Mouse (Mus musculus) cortical plate, adult 2 months (tissue): ENCODE measurements around the gene Mvp.

Experiments
- CTCF ChIP-seq: fragments of 200-500 bp; IDR thresholded peaks from 2 replicates; pipeline ENCODE4 v1.5.1; 2011; ENCODE audit warnings: mild to moderate bottlenecking, control low read depth, low read length; ENCODE audit not compliant: insufficient read depth; ENCODE audit errors: extremely low read depth
- POLR2A ChIP-seq: fragments of 200-500 bp; IDR thresholded peaks from 2 replicates; pipeline ENCODE4 v1.6.1; 2011; ENCODE audit warnings: mild to moderate bottlenecking, low read length, control low read depth; ENCODE audit not compliant: insufficient read depth; ENCODE audit errors: extremely low read depth

DNA sequence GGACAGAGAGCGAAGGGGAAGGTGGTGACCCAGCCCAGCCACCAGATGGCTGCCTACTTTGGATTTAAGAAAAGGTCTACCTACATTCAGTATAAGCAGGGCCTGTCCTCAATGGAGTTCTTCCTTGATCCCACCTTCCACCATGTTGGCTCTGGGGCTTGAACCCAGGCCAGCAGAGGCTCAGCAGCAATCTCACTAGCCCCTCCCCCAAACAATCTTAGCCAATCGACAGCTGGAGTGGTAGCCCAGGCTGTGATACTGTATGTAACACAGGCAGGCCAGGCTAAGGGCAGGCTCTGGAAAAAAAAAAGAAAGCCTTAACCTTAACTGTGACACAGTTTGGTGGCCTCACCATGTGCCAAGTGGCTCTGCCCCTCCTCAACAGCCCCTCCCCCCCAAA lies 2.7 kb downstream of the Mvp start:
- no peak for TF ChIP-seq CTCF
- no peak for TF ChIP-seq POLR2A
